In genomic region chr15:89275497-89275896, GRCm38 (mm10) we compare ENCODE assay signal across 26 mouse cellular contexts. TPM values are rescaled to one million over a fixed set of nuclear protein-coding genes. Genes with fewer than 3 reads are reported as not detected.
"Had no signal": no experiment of that assay in that cellular context is flagged by ENCODE, and none has a peak within 500 bp of the region (broad histone marks: within the 10 kb centered on the region; RNA-seq: fewer than 3 reads in every experiment).

No protein-coding gene starts in this region.

- H3K27ac ChIP-seq: kidney, postnatal 0 days; layer of hippocampus, adult 2 months; liver, embryonic 13.5 days; neural tube, embryonic 12.5 days; neural tube, embryonic 15.5 days had no signal

- H3K9ac ChIP-seq: liver, embryonic 13.5 days; neural tube, embryonic 12.5 days; neural tube, embryonic 15.5 days had no signal

- DNase-seq: kidney, adult 2 months; kidney, postnatal 25 days; layer of hippocampus, adult 9-11 months; liver, embryonic 13.5 days; lung, adult 2 months; lung, postnatal 14 days; lung, postnatal 4 days; thymus, adult 18-20 months; thymus, postnatal 36 days had no signal

- H3K4me2 ChIP-seq: liver, embryonic 13.5 days; neural tube, embryonic 12.5 days; neural tube, embryonic 15.5 days had no signal

- H3K4me3 ChIP-seq: layer of hippocampus, adult 2 months; liver, embryonic 13.5 days; neural tube, embryonic 12.5 days; neural tube, embryonic 15.5 days had no signal

- H3K9me3 ChIP-seq: liver, embryonic 13.5 days; neural tube, embryonic 12.5 days; neural tube, embryonic 15.5 days had no signal

- H3K4me1 ChIP-seq: liver, embryonic 13.5 days; neural tube, embryonic 12.5 days; neural tube, embryonic 15.5 days had no signal

- H3K27me3 ChIP-seq: liver, embryonic 13.5 days; neural tube, embryonic 12.5 days; neural tube, embryonic 15.5 days had no signal

RNA-seq across cellular contexts. Expression of gene Adm2, which starts 47.0 kb away (rescaled TPM):
- total RNA-seq: layer of hippocampus, adult 2 months; layer of hippocampus, postnatal 25 days; left cerebral cortex, adult 18-20 months; left cerebral cortex, postnatal 10 days; left cerebral cortex, postnatal 36 days; liver, adult 2 months; megakaryocyte progenitor cell, adult 5-6 weeks; megakaryocyte-erythroid progenitor cell, adult 5-6 weeks had no signal
- polyA plus RNA-seq: limb, embryonic 11.5 days; liver, adult 2 months; neural tube, embryonic 12.5 days; neural tube, embryonic 15.5 days; testis, adult 2 months; urinary bladder, adult 2 months had no signal

RNA-seq across cellular contexts. Expression of gene Miox, which starts 58.7 kb away (rescaled TPM):
- total RNA-seq: layer of hippocampus, adult 2 months; layer of hippocampus, postnatal 25 days; left cerebral cortex, adult 18-20 months; left cerebral cortex, postnatal 10 days; left cerebral cortex, postnatal 36 days; megakaryocyte progenitor cell, adult 5-6 weeks; megakaryocyte-erythroid progenitor cell, adult 5-6 weeks had no signal
- polyA plus RNA-seq: large intestine, adult 2 months; limb, embryonic 11.5 days; limb, embryonic 14.5 days; lung, embryonic 16.5 days; neural tube, embryonic 12.5 days; neural tube, embryonic 15.5 days; urinary bladder, adult 2 months had no signal
